ENCODE assay signal across 7 mouse cellular contexts in genomic region chr16:55550649-55551312, GRCm38 (mm10).
DNase-seq lines count a peak whose midpoint lies in the region; ATAC-seq and TF ChIP-seq lines count a peak whose summit lies in the region.

No protein-coding gene starts in this region.

- H3K4me1 ChIP-seq in liver, embryonic 14.5 days (replicated peaks; ENCODE audit: control insufficient read depth in 2 of 2, insufficient read depth in 2 of 2, low read length in 1 of 2): no peaks in the 10 kb centered on the region; a peak in 1 of 4 replicates
- 0 out of 2 replicates have a peak, but pooled peaks cover 7% of the 10 kb centered on the region for H3K4me1 ChIP-seq in liver, embryonic 12.5 days
- peaks cover 5% of the 10 kb centered on the region; the same call in 1 of the 2 replicates for H3K4me1 ChIP-seq in midbrain, embryonic 16.5 days (ENCODE audit: control insufficient read depth, insufficient read depth, low read length)

- H3K4me2 ChIP-seq in liver, embryonic 14.5 days (ENCODE audit: low read depth): no peak overlapping the region
- H3K4me2 ChIP-seq in liver, embryonic 12.5 days: no peak overlapping the region
- no peak overlapping the region for H3K4me2 ChIP-seq in midbrain, embryonic 16.5 days (ENCODE audit: low read length)

- H3K9me3 ChIP-seq in liver, embryonic 14.5 days (ENCODE audit: control insufficient read depth, low read length): no peaks in the 10 kb centered on the region
- no peaks in the 10 kb centered on the region for H3K9me3 ChIP-seq in liver, embryonic 12.5 days (replicated peaks)
- no peaks in the 10 kb centered on the region for H3K9me3 ChIP-seq in midbrain, embryonic 16.5 days (replicated peaks; ENCODE audit: control insufficient read depth, low read length, poor library complexity, severe bottlenecking)

- DNase-seq in liver, embryonic 14.5 days (ENCODE audit: low read depth in 3 of 3, low spot score in 3 of 3): peak in 2 of 3 experiments; percentile 12 to 44
- peak; percentile 87 for DNase-seq in brain, adult 2 months (ENCODE audit: low read depth, low spot score)
- DNase-seq in cerebellum, adult 11 months: no peak
- DNase-seq in kidney, adult 9 months: no peak

- no peak overlapping the region for H3K27ac ChIP-seq in liver, embryonic 14.5 days
- H3K27ac ChIP-seq in liver, embryonic 12.5 days: no peak overlapping the region
- H3K27ac ChIP-seq in midbrain, embryonic 16.5 days (ENCODE audit: low read length): no peak overlapping the region

- no peak for TF ChIP-seq EP300 in liver, embryonic 14.5 days (IDR thresholded peaks at IDR 0.05; ENCODE audit: low read depth)

- H3K9ac ChIP-seq in liver, embryonic 14.5 days (replicated peaks): no peak overlapping the region
- no peak overlapping the region for H3K9ac ChIP-seq in liver, embryonic 12.5 days
- H3K9ac ChIP-seq in midbrain, embryonic 16.5 days (ENCODE audit: low read depth, low read length): no peak overlapping the region

- 49% methylated on average over 4 of the region's 4 CpGs for WGBS in liver, embryonic 14.5 days (ENCODE audit: insufficient replicate concordance)
- 67% methylated on average over 4 of the region's 4 CpGs for WGBS in liver, embryonic 12.5 days (ENCODE audit: insufficient replicate concordance)
- WGBS in midbrain, embryonic 16.5 days: 25% methylated on average over 4 of the region's 4 CpGs

- no peak overlapping the region for H3K4me3 ChIP-seq in liver, embryonic 14.5 days (ENCODE audit: insufficient read depth in 1 of 2, low read depth in 2 of 2, low read length in 2 of 2)
- H3K4me3 ChIP-seq in liver, embryonic 12.5 days: no peak overlapping the region
- no peak overlapping the region for H3K4me3 ChIP-seq in midbrain, embryonic 16.5 days (ENCODE audit: low read depth, low read length)

- no peak for ATAC-seq in liver, embryonic 14.5 days (ENCODE audit: insufficient read depth)
- ATAC-seq in liver, embryonic 12.5 days: no peak
- ATAC-seq in hematopoietic stem cell, adult 5-6 weeks (replicated peaks in 1 of 2; ENCODE audit: insufficient read depth in 1 of 2, low FRiP score in 2 of 2, low TSS enrichment in 1 of 2, low read depth in 1 of 2, poor library complexity in 2 of 2, severe bottlenecking in 2 of 2): peak; percentile 72 to 86
- peak; percentile 76 for ATAC-seq in midbrain, embryonic 16.5 days

- no peaks in the 10 kb centered on the region for H3K27me3 ChIP-seq in liver, embryonic 14.5 days (ENCODE audit: control insufficient read depth, insufficient read depth, low read length)
- no peaks in the 10 kb centered on the region for H3K27me3 ChIP-seq in liver, embryonic 12.5 days (replicated peaks)
- no peaks in the 10 kb centered on the region for H3K27me3 ChIP-seq in midbrain, embryonic 16.5 days (ENCODE audit: control insufficient read depth, insufficient read depth, low read depth, low read length)

- H3K36me3 ChIP-seq in liver, embryonic 14.5 days (replicated peaks; ENCODE audit: control insufficient read depth, insufficient read depth, low read depth): no peaks in the 10 kb centered on the region
- H3K36me3 ChIP-seq in liver, embryonic 12.5 days: no peaks in the 10 kb centered on the region
- no peaks in the 10 kb centered on the region for H3K36me3 ChIP-seq in midbrain, embryonic 16.5 days (ENCODE audit: control insufficient read depth, insufficient read depth, low read length)

- TF ChIP-seq CTCF in liver, embryonic 14.5 days (IDR thresholded peaks at IDR 0.05; ENCODE audit: low read depth): no peak

Comparison
In these comparisons a context has a peak if more than half of its experiments do, and no peak if none do; other contexts are left out.
1. ATAC-seq: peak in hematopoietic stem cell, adult 5-6 weeks (2 of 2) and midbrain, embryonic 16.5 days (single experiment); none in liver, embryonic 14.5 days (single experiment) and liver, embryonic 12.5 days (single experiment).
2. DNase-seq: peak in liver, embryonic 14.5 days (2 of 3) and brain, adult 2 months (single experiment); none in cerebellum, adult 11 months (single experiment) and kidney, adult 9 months (single experiment).